Mouse (Mus musculus): ENCODE data around the gene Rcan1.

- no peak for TF ChIP-seq CTCF (IDR thresholded peaks at IDR 0.05; ENCODE audit: borderline replicate concordance, insufficient read depth, low read depth, low read length)
- TF ChIP-seq POLR2A (IDR thresholded peaks at IDR 0.05; ENCODE audit: borderline replicate concordance, insufficient read depth, low read length): no peak
These were observed 14.7 kb downstream of the Rcan1 start for GRCm38 (mm10) chr16:92455969-92456368.
